Mouse (Mus musculus) fibroblast of lung, adult 2 months (primary cell): ENCODE measurements around the gene Unc13d.
"Not testable (repeated sequence)": the region's sequence is repeated elsewhere in the genome, so short reads cannot be mapped to it uniquely, and the experiment has no call there.

Experiments
- DNase-seq: peaks from one replicate; pipeline ENCODE4 v3.0.0-alpha.2; 2011; ENCODE audit warnings: low read depth

The Unc13d gene

DNA sequence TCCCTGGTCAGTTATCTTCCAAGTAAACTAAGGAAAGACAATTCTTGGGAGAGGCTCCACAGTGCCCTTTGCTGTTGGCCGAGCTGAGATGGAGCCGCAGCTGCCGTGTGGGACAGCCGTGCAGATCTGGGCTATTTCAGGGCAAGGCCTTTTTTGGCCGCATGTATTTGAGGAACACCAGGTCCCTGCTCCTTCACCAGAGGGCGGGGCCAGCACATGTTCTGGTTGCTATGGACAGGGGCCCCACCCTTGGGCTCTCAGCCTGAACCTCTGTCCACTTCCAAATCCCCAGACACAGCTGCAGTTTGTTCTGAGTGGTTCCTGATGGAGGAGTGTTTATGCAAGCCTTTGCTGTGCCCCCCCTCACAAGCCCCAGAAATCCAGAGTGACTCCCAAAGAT, 22.6 kb upstream of the Unc13d start:
- DNase-seq = no peak

DNA sequence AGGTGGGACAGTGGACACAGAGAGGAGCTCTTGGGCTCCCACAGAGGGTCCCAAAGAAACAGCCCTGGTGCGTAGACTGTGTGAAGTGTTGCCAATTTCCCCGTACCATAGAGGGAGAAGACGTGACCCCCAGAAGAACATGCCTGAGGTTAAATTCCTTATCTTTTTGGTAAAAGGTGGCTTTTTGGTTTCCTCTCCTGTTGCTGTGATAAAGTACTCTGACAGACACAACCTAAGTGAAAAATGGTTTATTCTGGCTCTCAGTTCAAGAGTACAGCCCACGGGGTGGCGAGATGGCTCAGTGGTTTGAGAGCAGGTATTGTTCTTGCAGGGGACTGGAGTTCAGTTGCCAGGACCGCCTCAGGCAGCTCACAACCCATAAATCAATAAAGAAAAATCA, 21.7 kb upstream of the Unc13d start:
- no peak for DNase-seq

GRCm38 (mm10) chr11:116098711-116099460, 21.1 kb upstream of the Unc13d start:
- no peak for DNase-seq

GRCm38 (mm10) chr11:116096213-116097108, 18.7 kb upstream of the Unc13d start:
- no peak for DNase-seq

- no peak for DNase-seq
Observed at GRCm38 (mm10) chr11:116095573-116095972, 17.8 kb upstream of the Unc13d start.

DNA sequence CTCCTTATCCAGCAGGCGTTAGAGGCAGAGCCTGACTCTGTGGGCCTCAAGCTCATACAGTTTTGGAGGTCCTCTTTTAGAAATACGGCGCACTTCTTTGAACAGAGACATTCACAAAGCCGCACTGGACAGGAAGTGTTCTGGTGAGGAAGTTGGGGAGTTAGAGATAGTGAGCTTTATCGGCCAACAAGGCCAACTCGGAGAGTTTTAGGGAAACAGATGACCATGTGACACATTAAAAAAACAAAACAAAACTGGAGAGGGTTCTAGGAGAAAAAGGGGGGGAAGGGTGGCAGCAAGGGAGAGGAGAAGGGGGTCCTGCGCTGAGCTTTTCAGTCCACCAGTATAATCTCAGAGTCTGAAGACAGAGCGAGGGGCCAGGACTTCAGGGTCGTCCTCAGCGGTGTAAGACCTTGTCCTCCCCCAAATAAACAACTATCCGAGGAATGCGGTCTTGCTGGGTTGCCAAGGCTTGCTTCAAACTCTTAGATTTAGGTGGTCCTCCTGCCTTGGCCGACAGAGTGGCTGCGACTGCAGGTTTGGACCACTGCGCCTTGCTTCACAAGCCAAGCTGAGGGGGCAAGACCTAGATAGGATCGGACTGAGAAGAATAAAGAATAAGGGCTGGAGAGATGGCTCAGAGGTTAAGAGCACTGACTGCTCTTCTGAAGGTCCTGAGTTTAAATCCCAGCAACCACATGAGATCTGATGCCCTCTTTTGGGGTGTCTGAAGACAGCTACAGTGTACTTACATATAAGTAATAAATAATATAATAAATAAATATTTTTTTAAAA, 16.2 kb upstream of the Unc13d start:
- no peak for DNase-seq

- not testable (repeated sequence) for DNase-seq
Observed at GRCm38 (mm10) chr11:116092959-116093358, 15.2 kb upstream of the Unc13d start.

GRCm38 (mm10) chr11:116091591-116091990, 13.8 kb upstream of the Unc13d start:
- DNase-seq = no peak

GRCm38 (mm10) chr11:116089545-116089944, 11.8 kb upstream of the Unc13d start:
- no peak for DNase-seq

DNA sequence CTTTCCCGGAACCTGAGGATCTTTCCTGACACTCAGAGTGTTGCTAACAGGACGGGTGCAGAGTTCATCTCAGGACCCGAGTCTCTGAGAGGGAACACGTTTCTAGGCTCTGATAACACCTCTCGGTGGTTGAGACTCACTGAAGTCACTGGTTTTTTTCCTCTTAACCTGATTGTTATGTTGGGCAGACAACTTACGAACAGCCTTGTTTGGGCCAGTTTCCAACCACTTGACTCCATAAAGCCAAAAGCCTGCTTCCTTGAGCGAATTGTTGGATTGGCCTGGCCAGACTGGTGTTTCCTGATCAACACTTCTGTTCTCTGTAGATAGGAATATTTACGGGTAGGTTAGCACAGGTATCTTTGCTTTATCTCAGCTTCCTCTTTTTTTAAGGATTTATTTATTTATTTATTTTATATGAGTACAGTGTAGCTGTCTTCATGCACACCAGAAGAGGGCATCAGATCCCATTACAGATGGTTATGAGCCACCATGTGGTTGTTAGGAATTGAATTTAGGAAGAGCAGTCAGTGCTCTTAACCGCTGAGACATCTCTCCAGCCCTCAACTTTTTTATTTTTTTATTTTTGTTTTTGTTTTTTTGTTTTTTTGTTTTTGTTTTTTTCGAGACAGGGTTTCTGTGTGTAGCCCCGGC, 11.1 kb upstream of the Unc13d start:
- DNase-seq = no peak

DNA sequence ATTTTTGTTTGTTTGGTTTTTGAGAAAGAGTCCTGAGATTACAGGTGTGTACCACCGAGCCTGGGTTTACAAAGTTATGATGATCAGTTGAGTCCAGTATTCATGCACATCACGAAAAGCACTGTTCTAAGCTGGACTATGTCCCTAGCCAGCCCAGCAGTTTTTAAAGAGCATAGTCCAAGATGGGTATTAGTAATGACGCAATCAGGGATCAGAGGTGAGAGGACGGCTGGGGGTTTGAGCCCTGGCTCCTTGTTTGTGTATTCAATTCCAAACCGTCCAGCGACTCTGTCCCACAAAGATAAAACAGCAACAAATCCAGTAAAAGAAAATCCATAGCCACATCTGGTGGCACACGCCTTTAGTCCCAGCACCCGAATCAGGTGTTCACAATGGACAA, 10.4 kb upstream of the Unc13d start:
- DNase-seq = no peak

GRCm38 (mm10) chr11:116087194-116088130, 9.7 kb upstream of the Unc13d start:
- DNase-seq = no peak

DNA sequence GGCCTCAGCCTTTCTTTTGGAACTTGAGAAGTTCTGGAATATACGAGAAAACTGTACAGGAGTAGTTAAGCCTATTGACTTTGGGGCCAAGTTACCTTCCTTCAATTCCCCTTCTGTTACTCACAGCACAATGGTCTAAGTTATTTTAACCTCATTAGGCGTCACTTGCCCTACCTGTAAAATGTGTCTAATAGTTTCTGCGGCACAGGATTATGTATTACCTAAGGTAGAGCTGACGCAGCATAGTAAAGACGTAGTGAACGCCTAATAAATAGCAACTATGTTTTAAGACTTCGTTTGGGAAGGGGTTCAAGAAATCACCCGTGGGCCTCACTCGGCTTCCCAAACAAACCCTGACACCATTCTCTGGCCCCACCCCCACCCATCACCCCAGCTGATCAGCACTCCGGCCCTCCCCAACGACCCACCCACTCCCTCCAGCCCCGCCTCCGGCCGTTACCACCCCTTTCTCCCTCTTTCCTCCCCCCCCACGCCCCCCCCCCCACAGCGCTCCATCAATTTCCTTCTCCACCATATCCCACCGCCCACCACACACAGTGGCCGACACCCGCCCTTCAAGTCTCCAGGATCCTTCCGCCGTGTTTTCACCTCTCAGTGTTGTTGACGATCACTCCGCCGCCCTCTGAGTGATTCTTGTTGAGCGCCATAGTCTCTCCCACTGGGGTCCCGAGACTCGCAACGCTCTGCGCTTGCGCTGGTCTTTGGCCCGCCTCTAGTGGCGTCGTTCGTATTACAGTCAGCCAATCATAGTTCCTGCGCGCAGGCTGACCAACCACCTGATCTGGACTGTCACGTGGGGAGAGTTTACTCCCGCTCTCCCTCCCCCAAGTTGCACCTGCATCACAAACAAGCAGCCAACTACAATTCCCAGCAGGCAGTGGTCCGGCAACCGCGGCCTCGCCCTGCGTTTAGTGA, 8.8 kb upstream of the Unc13d start, which contains the start of gene Wbp2:
Gene Wbp2, minus strand, starts transcription at position 738 of the 936 bp plus-strand sequence.
- peak; percentile 100 for DNase-seq

DNA sequence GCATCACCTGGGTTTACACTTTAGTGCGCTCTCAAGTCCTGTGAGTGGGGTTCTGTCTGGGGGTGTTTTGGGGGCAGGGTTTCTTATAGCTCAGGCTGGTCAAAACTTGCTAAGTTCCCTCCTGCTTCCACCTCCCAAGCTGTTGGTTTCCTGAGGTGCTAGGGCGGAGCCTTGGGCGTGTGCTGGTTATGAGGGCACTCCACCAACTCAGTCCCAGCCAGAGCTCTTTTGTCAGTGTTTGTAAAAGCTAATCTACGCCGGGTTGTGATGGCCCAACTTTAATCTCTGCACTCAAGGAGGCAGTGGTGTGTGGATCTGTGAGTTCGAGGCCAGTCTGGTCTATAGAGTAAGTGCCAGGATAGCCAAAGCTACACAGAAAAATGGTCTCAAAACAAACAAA, 6.4 kb upstream of the Unc13d start:
- DNase-seq = no peak

GRCm38 (mm10) chr11:116083096-116083672, 5.4 kb upstream of the Unc13d start:
- no peak for DNase-seq

- DNase-seq = no peak
Observed at GRCm38 (mm10) chr11:116081081-116081480, 3.3 kb upstream of the Unc13d start.

DNA sequence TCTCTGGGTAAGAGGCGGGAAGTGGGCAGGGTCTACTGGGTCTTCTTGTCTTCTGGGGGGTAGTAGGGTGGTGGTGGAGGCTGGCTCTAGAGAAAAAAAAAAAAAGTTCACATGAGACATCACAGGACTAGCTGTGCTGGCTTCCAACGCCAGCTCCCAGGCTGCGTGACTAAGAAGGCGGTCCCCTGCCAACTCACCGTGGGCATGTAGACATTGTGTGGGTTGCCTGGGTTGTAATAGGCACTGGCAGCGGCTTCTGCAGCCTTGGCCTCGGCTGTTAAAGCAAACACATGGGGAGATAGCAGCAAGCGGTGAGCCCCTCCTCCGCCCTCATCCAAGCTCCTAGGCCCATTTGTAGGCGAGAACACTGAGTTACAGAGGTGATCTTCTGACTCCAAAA, 1.8 kb upstream of the Unc13d start:
- DNase-seq = peak; percentile 81

DNA sequence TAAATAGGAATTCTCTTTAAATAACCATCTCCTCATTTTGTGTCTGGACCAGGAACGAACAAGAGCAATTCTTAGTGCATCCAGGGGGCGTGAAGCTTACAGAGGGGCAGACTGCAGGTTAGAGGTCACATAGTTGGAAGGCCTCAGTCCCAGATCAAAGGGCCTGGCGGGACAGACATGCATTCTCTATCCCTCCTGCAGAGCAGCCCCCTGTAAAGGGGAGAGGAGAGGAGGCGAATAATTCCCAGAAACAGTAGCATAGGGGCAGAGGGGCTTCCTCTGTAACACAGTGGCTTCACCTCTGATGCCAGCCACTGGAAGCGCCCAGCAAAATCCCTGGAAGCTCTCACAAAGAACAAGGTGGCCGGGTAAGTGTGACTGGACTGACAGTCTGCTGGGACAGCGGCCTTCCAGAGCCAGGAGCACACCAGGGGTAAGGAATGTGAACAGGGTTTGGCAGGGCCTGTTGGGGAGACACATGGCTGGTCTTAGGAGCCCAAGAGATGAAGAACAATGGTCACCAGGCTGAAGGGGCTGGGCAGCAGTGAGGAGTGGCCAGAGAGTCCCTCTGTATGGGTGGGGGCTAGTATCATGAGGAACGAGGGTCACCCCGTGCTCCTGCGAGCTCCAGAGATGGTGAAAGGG, 1.0 kb upstream of the Unc13d start:
- no peak for DNase-seq

GRCm38 (mm10) chr11:116078221-116078620, 460 bp upstream of the Unc13d start:
- no peak for DNase-seq
